Mouse (Mus musculus) cerebellum, adult 9-10 months (tissue): ENCODE data around the gene H2afb2.

ENCODE experiments used
- DNase-seq: peaks from one replicate; pipeline ENCODE4 v3.0.0; 2022

The H2afb2 gene

DNA sequence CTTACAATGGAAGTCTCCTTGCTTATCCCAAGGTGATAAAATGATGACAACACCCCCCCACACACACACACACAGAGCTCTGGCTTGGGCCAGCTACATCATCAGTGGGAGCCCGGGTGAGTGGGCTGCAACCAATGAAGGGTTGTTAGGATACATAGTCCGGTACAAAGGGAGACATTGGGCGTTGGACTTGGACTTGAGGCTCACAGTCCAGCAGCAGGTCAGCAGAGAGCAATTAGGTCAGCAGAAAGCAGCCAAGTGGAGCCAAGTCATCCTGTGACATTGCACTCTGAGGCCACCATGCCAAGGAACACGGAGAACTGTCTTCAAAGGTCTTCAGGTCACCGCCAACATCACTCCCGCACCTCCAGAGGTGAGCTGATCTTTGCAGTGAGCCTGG, at the start of gene H2afb2:
Gene H2afb2 (plus strand): TSS at position 301 of the 400 bp plus-strand sequence.
- no peak for DNase-seq
